Mouse (Mus musculus): ENCODE results near the gene Tnfrsf1a.

DNA sequence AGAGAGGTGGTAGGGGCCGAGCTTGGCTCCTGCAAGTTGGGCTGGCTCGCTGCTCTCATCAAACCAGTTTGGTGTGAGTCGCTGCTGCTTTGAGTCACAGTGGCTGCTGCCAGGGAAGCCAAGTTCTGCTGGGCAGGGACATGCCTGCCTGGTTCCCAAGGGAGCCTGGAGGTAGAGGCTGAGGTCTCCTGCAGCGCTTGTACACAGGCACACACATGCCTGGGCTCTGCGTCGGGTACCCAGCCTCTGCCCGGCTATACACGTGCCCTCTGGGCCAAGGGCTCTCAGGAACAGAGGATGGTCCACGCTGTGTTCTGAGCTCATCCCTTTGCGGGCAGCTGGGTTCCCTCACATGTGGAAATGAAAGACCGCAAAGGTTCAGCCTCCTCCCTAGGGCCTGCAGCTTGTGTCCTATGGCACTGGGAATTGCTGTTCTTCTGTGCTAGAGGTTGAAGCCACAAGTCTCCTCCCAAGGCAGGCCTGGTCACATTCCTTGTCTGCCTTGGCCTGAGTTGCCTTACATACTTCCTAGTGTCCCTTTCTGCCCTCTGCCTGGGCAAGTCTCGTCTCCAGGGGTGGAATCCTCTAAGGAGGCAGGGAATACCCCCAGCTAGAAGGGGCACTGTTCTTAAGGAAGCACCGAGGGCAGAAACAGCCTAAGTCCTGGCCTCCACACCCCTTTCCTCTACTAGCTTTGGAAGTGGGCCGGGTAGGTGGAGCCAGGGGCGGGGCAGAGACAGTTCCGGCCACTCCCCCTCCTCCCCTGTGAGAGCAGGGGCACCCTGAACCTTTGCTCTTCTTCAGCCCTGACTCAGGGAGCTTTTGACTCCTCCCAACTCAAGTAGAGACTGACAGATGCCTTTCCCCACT lies 28.7 kb downstream of the Tnfrsf1a start:
- TF ChIP-seq POLR2A (IDR thresholded peaks at IDR 0.05; ENCODE audit: borderline replicate concordance, low read depth, low read length) = no peak
- TF ChIP-seq CTCF (IDR thresholded peaks at IDR 0.05; ENCODE audit: low read depth, low read length) = no peak
